Mouse (Mus musculus) intestine, postnatal 0 days (tissue): Measurements from ENCODE around the gene Ncor1. TPM values are rescaled to one million over a fixed set of nuclear protein-coding genes. Genes with fewer than 3 reads are reported as not detected.
"Not testable (repeated sequence)": the region's sequence is repeated elsewhere in the genome, so short reads cannot be mapped to it uniquely, and the experiment has no call there.

Source experiments
- ATAC-seq: fragments of 200-750 bp; cut with Nextera tagmentation; 2 replicates; pipeline ENCODE4 v1.8.0; 2017; ENCODE audit warnings: mild to moderate bottlenecking, moderate TSS enrichment, moderate library complexity
- H3K27ac ChIP-seq: fragments of 300-500 bp; sonication (generic); 2 replicates; pipeline ENCODE4 v1.5.1; 2014; ENCODE audit warnings: mild to moderate bottlenecking, low read depth, low read length, moderate library complexity
- H3K27me3 ChIP-seq: fragments of 300-500 bp; sonication (generic); replicated peaks from 2 replicates; pipeline ENCODE4 v1.6.1; 2014; ENCODE audit warnings: low read length, mixed read lengths; ENCODE audit not compliant: control insufficient read depth, insufficient read depth
- H3K36me3 ChIP-seq: fragments of 300-500 bp; sonication (generic); 2 replicates; pipeline ENCODE4 v1.6.1; 2014; ENCODE audit warnings: mild to moderate bottlenecking, moderate library complexity; ENCODE audit not compliant: control insufficient read depth, insufficient read depth
- H3K4me1 ChIP-seq: fragments of 300-500 bp; sonication (generic); replicated peaks from 2 replicates; pipeline ENCODE4 v1.6.1; 2014; ENCODE audit warnings: antibody characterized with exemption, low read length, mixed read lengths; ENCODE audit not compliant: control insufficient read depth, insufficient read depth
- H3K4me2 ChIP-seq: fragments of 300-500 bp; sonication (generic); replicated peaks from 2 replicates; pipeline ENCODE4 v1.6.1; 2014; ENCODE audit warnings: low read depth, mild to moderate bottlenecking, moderate library complexity
- H3K4me3 ChIP-seq: fragments of 300-500 bp; sonication (generic); 2 replicates; pipeline ENCODE4 v1.5.1; 2014; ENCODE audit warnings: low read depth, low read length
- H3K9ac ChIP-seq: fragments of 300-500 bp; sonication (generic); 2 replicates; pipeline ENCODE4 v1.6.1; 2014; ENCODE audit warnings: mild to moderate bottlenecking, low read depth, low read length
- H3K9me3 ChIP-seq: fragments of 300-500 bp; sonication (generic); 2 replicates; pipeline ENCODE4 v1.6.1; 2016; ENCODE audit warnings: mixed run types; ENCODE audit not compliant: control insufficient read depth
- CTCF ChIP-seq: sonication (generic); IDR thresholded peaks from 2 replicates; pipeline ENCODE4 v1.5.1; 2016; ENCODE audit warnings: low read depth, mild to moderate bottlenecking, control low read depth, antibody characterized with exemption, moderate library complexity
- WGBS: fragments of 180-500 bp; shearing (Covaris S2); extraction: QIAGEN DNeasy Blood & Tissue Kit; methylation state at CpG from one replicate; pipeline ENCODE4 v1.1.7; 2014; 5-methylcytosine and 5-hydroxymethylcytosine counted together
- polyA plus RNA-seq: library from polyadenylated mRNA; unstranded; fragments of >200 nt; fragmentation: Nextera tagmentation; extraction: Ambion mirVana; gene quantifications from 2 replicates; pipeline ENCODE4 v1.2.1, GENCODE M21; 2015

Ncor1 gene
- polyA plus RNA-seq, 1 experiment from 2014 or later = 114 TPM

DNA sequence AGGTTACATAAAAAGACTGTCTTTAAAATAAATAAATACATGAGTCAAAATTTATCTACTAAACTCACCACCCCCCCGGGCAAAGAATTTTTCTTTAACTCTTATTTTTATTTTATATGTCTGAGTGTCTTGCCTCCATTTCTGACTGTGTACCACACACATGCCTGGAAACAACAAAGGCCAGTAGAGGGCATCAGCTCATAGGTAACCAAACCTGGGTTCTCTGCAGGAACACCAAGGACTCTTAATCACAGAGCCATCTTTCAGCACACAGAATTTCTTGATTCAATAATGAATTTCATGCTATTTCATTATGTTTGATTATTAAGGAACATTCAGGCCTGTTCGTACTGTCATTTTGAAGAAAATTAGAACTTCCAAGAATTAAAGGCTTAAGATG lies 61.9 kb downstream of the Ncor1 start:
- no peak overlapping the region for H3K9ac ChIP-seq
- H3K4me3 ChIP-seq = no peak overlapping the region
- ATAC-seq = no peak
- H3K4me2 ChIP-seq = no peak overlapping the region
- no peaks in the 10 kb centered on the region for H3K9me3 ChIP-seq
- H3K4me1 ChIP-seq = no peaks in the 10 kb centered on the region
- H3K27ac ChIP-seq = no peak overlapping the region
- WGBS = 88% methylated on average over 2 of the region's 2 CpGs
- H3K36me3 ChIP-seq = peaks cover 40% of the 10 kb centered on the region
- peak; percentile 72 for TF ChIP-seq CTCF
- H3K27me3 ChIP-seq = no peaks in the 10 kb centered on the region

GRCm38 (mm10) chr11:62388331-62388679 lies 70.0 kb downstream of the Ncor1 start:
- Histone ChIP-seq H3K27ac (no peak overlapping the region), H3K27me3 (no peaks in the 10 kb centered on the region), H3K4me3 (no peak overlapping the region), H3K36me3 (peaks cover 56% of the 10 kb centered on the region), H3K4me2 (no peak overlapping the region), H3K4me1 (no peaks in the 10 kb centered on the region), H3K9me3 (no peaks in the 10 kb centered on the region), H3K9ac (no peak overlapping the region)
- 94% methylated on average over 3 of the region's 3 CpGs for WGBS
- no peak for ATAC-seq
- no peak for TF ChIP-seq CTCF

GRCm38 (mm10) chr11:62387608-62388330 lies 70.6 kb downstream of the Ncor1 start:
- TF ChIP-seq CTCF = no peak
- Histone ChIP-seq H3K36me3 (peaks cover 60% of the 10 kb centered on the region), H3K4me3 (no peak overlapping the region), H3K27ac (no peak overlapping the region), H3K9me3 (no peaks in the 10 kb centered on the region), H3K4me1 (no peaks in the 10 kb centered on the region), H3K9ac (no peak overlapping the region), H3K4me2 (no peak overlapping the region), H3K27me3 (no peaks in the 10 kb centered on the region)
- ATAC-seq = no peak
- 92% methylated on average over 10 of the region's 10 CpGs for WGBS

DNA sequence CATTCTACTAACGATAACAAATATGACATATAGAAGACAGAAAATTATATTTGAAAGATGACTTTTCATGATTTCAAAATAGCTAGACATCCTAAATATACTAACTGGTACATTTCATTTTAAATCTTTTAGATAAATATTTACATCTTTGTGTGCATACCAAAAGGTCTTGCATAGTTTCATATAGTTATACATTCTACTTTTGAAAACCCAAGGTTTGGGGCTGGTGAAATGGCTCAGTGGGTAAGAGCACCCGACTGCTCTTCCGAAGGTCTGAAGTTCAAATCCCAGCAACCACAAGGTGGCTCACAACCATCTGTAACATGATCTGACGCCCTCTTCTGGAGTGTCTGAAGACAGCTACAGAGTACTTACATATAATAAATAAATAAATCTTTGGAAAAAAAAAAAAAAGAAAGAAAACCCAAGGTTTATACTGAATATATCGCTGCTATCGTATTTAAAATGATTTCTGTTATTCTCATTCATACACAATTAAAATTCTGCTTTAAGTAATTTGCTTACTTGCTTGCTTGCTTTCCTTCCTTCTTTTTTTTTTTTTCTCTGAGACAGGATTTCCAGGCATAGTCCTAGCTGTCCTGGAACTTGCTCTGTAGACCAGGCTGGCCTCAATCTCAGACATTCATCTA lies 81.0 kb downstream of the Ncor1 start:
- not testable (repeated sequence) for H3K9ac ChIP-seq, H3K4me1 ChIP-seq, ATAC-seq, H3K4me3 ChIP-seq, H3K27me3 ChIP-seq, H3K27ac ChIP-seq, H3K9me3 ChIP-seq, H3K4me2 ChIP-seq
- WGBS = 81% methylated on average over 6 of the region's 6 CpGs
- peak; percentile 26 for TF ChIP-seq CTCF
- peaks cover 62% of the 10 kb centered on the region for H3K36me3 ChIP-seq

DNA sequence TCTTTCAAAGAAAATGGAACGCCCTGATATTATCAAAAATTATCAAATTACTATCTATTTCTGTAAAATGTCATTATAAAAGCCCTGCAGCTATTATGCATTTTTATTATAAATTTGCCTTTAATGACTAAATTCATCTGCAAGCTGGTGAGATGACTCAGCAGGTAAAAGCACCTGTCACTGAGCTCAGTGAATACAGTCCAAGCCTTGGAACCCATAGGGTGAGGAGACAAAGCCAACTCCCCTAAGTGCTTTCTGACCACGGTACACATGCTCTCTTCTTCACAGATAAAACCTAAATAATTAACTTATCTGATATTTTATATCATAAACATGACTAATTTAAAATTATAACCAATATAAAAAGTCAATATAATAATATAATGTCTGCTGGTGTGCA lies 86.6 kb downstream of the Ncor1 start:
- H3K9me3 ChIP-seq = no peaks in the 10 kb centered on the region
- H3K9ac ChIP-seq = no peak overlapping the region
- H3K36me3 ChIP-seq = peaks cover 66% of the 10 kb centered on the region
- 91% methylated on average over 2 of the region's 2 CpGs for WGBS
- no peak overlapping the region for H3K27ac ChIP-seq
- H3K4me3 ChIP-seq = no peak overlapping the region
- no peak for TF ChIP-seq CTCF
- H3K4me2 ChIP-seq = no peak overlapping the region
- no peak for ATAC-seq
- no peaks in the 10 kb centered on the region for H3K4me1 ChIP-seq
- no peaks in the 10 kb centered on the region for H3K27me3 ChIP-seq

DNA sequence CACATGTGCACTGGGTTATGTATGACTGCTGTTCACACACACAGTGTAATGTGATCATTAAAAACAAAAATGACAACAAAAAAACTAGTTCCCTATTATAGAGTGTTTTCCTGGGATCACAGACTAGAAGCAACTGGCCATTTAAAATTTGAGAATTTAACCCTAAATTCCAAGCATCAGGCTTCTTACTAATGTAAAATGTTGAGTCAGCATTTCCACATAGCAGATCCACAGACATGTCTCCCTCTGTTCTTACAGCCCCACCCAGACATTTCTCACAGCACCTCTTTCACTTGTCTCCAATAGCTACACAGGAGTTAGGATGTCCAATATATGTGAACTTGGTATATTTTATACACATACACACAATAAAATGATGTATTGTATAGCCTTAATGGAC lies 88.4 kb downstream of the Ncor1 start:
- Histone ChIP-seq H3K27me3 (no peaks in the 10 kb centered on the region), H3K4me3 (no peak overlapping the region), H3K27ac (no peak overlapping the region), H3K9me3 (no peaks in the 10 kb centered on the region), H3K4me2 (no peak overlapping the region), H3K9ac (no peak overlapping the region), H3K36me3 (peaks cover 67% of the 10 kb centered on the region), H3K4me1 (no peaks in the 10 kb centered on the region)
- ATAC-seq = no peak
- TF ChIP-seq CTCF = no peak
